Mouse (Mus musculus) ES-Bruce4 (cell line): ENCODE measurements around the gene Cdc26.

Experiments
- CTCF ChIP-seq: IDR thresholded peaks from one replicate; pipeline ENCODE4 v1.8.1; 2011; ENCODE audit warnings: low read depth, low read length
- POLR2A ChIP-seq: IDR thresholded peaks from one replicate; pipeline ENCODE4 v1.8.1; 2011; ENCODE audit warnings: low read length; ENCODE audit not compliant: insufficient read depth

- TF ChIP-seq POLR2A (no peak), CTCF (no peak)
These were observed 22.2 kb upstream of the Cdc26 start for GRCm38 (mm10) chr4:62430678-62431077.
